In genomic region chr12:74089342-74090131, GRCm38 (mm10) we compare ENCODE assay signal across 14 mouse cellular contexts.
"Had no signal": no experiment of that assay in that cellular context is flagged by ENCODE, and none has a peak within 500 bp of the region (broad histone marks: within the 10 kb centered on the region; RNA-seq: fewer than 3 reads in every experiment).

No protein-coding gene starts in this region.

- H3K27ac ChIP-seq: kidney, embryonic 15.5 days; limb, embryonic 13.5 days; liver, embryonic 13.5 days; midbrain, embryonic 12.5 days; neural tube, embryonic 13.5 days had no signal

- H3K9me3 ChIP-seq: kidney, embryonic 15.5 days; limb, embryonic 13.5 days; liver, embryonic 13.5 days; midbrain, embryonic 12.5 days; neural tube, embryonic 13.5 days had no signal

- H3K27me3 ChIP-seq: kidney, embryonic 15.5 days; limb, embryonic 13.5 days; liver, embryonic 13.5 days; midbrain, embryonic 12.5 days; neural tube, embryonic 13.5 days had no signal

- DNase-seq: kidney, adult 2 months; kidney, postnatal 14 days; left cerebral cortex, postnatal 4 days; liver, embryonic 13.5 days; lung, adult 18-20 months; lung, postnatal 10 days; right cerebral cortex, adult 18-20 months; right cerebral cortex, postnatal 25 days; thymus, postnatal 4 days had no signal

- H3K9ac ChIP-seq: kidney, embryonic 15.5 days; limb, embryonic 13.5 days; liver, embryonic 13.5 days; midbrain, embryonic 12.5 days; neural tube, embryonic 13.5 days had no signal

- H3K4me1 ChIP-seq: limb, embryonic 13.5 days; liver, embryonic 13.5 days had no signal

- H3K4me2 ChIP-seq: kidney, embryonic 15.5 days; limb, embryonic 13.5 days; liver, embryonic 13.5 days; midbrain, embryonic 12.5 days; neural tube, embryonic 13.5 days had no signal

- ATAC-seq: midbrain, embryonic 16.5 days had no signal

- H3K36me3 ChIP-seq: kidney, embryonic 15.5 days; limb, embryonic 13.5 days; liver, embryonic 13.5 days; midbrain, embryonic 12.5 days; neural tube, embryonic 13.5 days had no signal

- H3K4me3 ChIP-seq: kidney, embryonic 15.5 days; limb, embryonic 13.5 days; liver, embryonic 13.5 days; midbrain, embryonic 12.5 days; neural tube, embryonic 13.5 days had no signal
